In genomic region chr14:21592985-21593750, GRCm38 (mm10) we compare ENCODE assay signal across 15 mouse cellular contexts.
DNase-seq lines count a peak whose midpoint lies in the region; ATAC-seq and TF ChIP-seq lines count a peak whose summit lies in the region.
"Had no signal": no experiment of that assay in that cellular context is flagged by ENCODE, and none has a peak within 500 bp of the region (broad histone marks: within the 10 kb centered on the region; RNA-seq: fewer than 3 reads in every experiment).

No protein-coding gene starts in this region.

- H3K9me3 ChIP-seq in embryonic facial prominence, embryonic 12.5 days = no peaks in the 10 kb centered on the region
- peaks cover 5% of the 10 kb centered on the region; the same call in 1 of the 2 replicates for H3K9me3 ChIP-seq in embryonic facial prominence, embryonic 10.5 days
- H3K9me3 ChIP-seq: heart, embryonic 10.5 days had no signal

- H3K4me2 ChIP-seq in embryonic facial prominence, embryonic 12.5 days (replicated peaks) = no peak overlapping the region
- H3K4me2 ChIP-seq: midbrain, embryonic 12.5 days had no signal

- H3K4me3 ChIP-seq in embryonic facial prominence, embryonic 12.5 days = no peak overlapping the region
- no peak overlapping the region for H3K4me3 ChIP-seq in embryonic facial prominence, embryonic 10.5 days
- H3K4me3 ChIP-seq: forebrain, embryonic 10.5 days; heart, embryonic 10.5 days; layer of hippocampus, adult 2 months; midbrain, embryonic 12.5 days had no signal

- H3K36me3 ChIP-seq in embryonic facial prominence, embryonic 12.5 days = no peaks in the 10 kb centered on the region
- peaks cover 13% of the 10 kb centered on the region for H3K36me3 ChIP-seq in embryonic facial prominence, embryonic 10.5 days (replicated peaks)
- H3K36me3 ChIP-seq: midbrain, embryonic 12.5 days had no signal

- POLR2A ChIA-PET in Patski (lab: Charles Lee) = no interaction called here

- 0 out of 2 replicates have a peak, but pooled peaks have one; percentile 64 for ATAC-seq in embryonic facial prominence, embryonic 12.5 days (ENCODE audit: insufficient number of reproducible peaks, insufficient read depth, low FRiP score, low TSS enrichment)
- ATAC-seq in Patski = peak; percentile 85

- no peak for TF ChIP-seq CTCF in Patski (IDR thresholded peaks at IDR 0.05)

- H3K27me3 ChIP-seq in embryonic facial prominence, embryonic 12.5 days = no peaks in the 10 kb centered on the region
- no peaks in the 10 kb centered on the region for H3K27me3 ChIP-seq in embryonic facial prominence, embryonic 10.5 days (replicated peaks; ENCODE audit: low read depth, poor library complexity, severe bottlenecking)
- no peaks in the 10 kb centered on the region for H3K27me3 ChIP-seq in Patski
- H3K27me3 ChIP-seq: midbrain, embryonic 12.5 days had no signal

- H3K27ac ChIP-seq in embryonic facial prominence, embryonic 12.5 days = peak overlapping the region; percentile 36; the same call in 1 of the 2 replicates
- no peak overlapping the region for H3K27ac ChIP-seq in embryonic facial prominence, embryonic 10.5 days (replicated peaks)
- H3K27ac ChIP-seq: forebrain, embryonic 10.5 days; heart, embryonic 10.5 days; layer of hippocampus, adult 2 months; midbrain, embryonic 12.5 days had no signal

- no peak overlapping the region for H3K9ac ChIP-seq in embryonic facial prominence, embryonic 12.5 days
- H3K9ac ChIP-seq: midbrain, embryonic 12.5 days had no signal

- CTCF ChIA-PET in Patski (lab: Charles Lee) = interaction anchor here (0.7 to 1.7 kb wide), 5 partner anchors 9 to 21 kb away, joined by 3 to 8 read pairs (median 4); no protein-coding TSS in a partner anchor

- no peak for DNase-seq in embryonic facial prominence, embryonic 10.5 days (ENCODE audit: low spot score)
- DNase-seq in kidney, postnatal 14 days = peak; percentile 34
- no peak for DNase-seq in kidney, postnatal 36 days
- peak; percentile 94 for DNase-seq in Patski (ENCODE audit: low read depth, low spot score)
- peak; percentile 82 for DNase-seq in fibroblast of lung, adult 2 months (ENCODE audit: low read depth)
- DNase-seq in cerebellum, adult 9-10 months = no peak
- no peak for DNase-seq in urinary bladder, postnatal 10 days (ENCODE audit: low spot score)
- DNase-seq: adrenal gland, postnatal 25 days; lung, postnatal 4 days; thymus, adult 2 months had no signal

- WGBS in embryonic facial prominence, embryonic 12.5 days = 65% methylated on average over 8 of the region's 8 CpGs
- WGBS in embryonic facial prominence, embryonic 10.5 days = 81% methylated on average over 8 of the region's 8 CpGs

- H3K4me1 ChIP-seq in embryonic facial prominence, embryonic 12.5 days = peaks cover 5% of the 10 kb centered on the region; the same call in 1 of the 2 replicates
- H3K4me1 ChIP-seq in embryonic facial prominence, embryonic 10.5 days = 0 out of 2 replicates have a peak, but pooled peaks cover 7% of the 10 kb centered on the region

- in situ Hi-C loops in Patski (cut with MboI; ENCODE audit: low pct_unique_long_range_greater_than_20kb) = loop anchor here (5.0 kb wide), 1 partner anchor 46 kb away; no protein-coding TSS in a partner anchor

Comparison
In these comparisons a context has a peak if more than half of its experiments do, and no peak if none do; other contexts are left out.
1. DNase-seq: peak in kidney, postnatal 14 days (single experiment), Patski (single experiment) and fibroblast of lung, adult 2 months (single experiment); none in embryonic facial prominence, embryonic 10.5 days (single experiment), kidney, postnatal 36 days (0 of 2), cerebellum, adult 9-10 months (single experiment) and urinary bladder, postnatal 10 days (single experiment).